Mouse (Mus musculus) heart, embryonic 13.5 days (tissue): Measurements from ENCODE around the gene Rras2. TPM values are rescaled to one million over a fixed set of nuclear protein-coding genes. Genes with fewer than 3 reads are reported as not detected.

Experiments used
- ATAC-seq: fragments of 200-750 bp; cut with Nextera tagmentation; 2 replicates; pipeline ENCODE4 v1.8.0; 2017; ENCODE audit warnings: moderate TSS enrichment; ENCODE audit not compliant: insufficient number of reproducible peaks, low FRiP score, low TSS enrichment; ENCODE audit errors: extremely low read depth
- H3K27ac ChIP-seq: fragments of 300-500 bp; sonication (generic); replicated peaks from 2 replicates; pipeline ENCODE4 v1.5.1; 2015; ENCODE audit warnings: moderate library complexity, mild to moderate bottlenecking, inconsistent platforms
- H3K27me3 ChIP-seq: fragments of 300-500 bp; sonication (generic); replicated peaks from 2 replicates; pipeline ENCODE4 v1.6.1; 2015; ENCODE audit warnings: mild to moderate bottlenecking, inconsistent platforms
- H3K36me3 ChIP-seq: fragments of 300-500 bp; sonication (generic); 2 replicates; pipeline ENCODE4 v1.6.1; 2015; ENCODE audit warnings: mild to moderate bottlenecking, inconsistent platforms
- H3K4me1 ChIP-seq: fragments of 300-500 bp; sonication (generic); 2 replicates; pipeline ENCODE4 v1.6.1; 2015; ENCODE audit warnings: inconsistent platforms
- H3K4me2 ChIP-seq: fragments of 300-500 bp; sonication (generic); 2 replicates; pipeline ENCODE4 v1.6.1; 2015; ENCODE audit warnings: inconsistent platforms, mild to moderate bottlenecking, moderate library complexity
- H3K4me3 ChIP-seq: fragments of 300-500 bp; sonication (generic); 2 replicates; pipeline ENCODE4 v1.5.1; 2015; ENCODE audit warnings: moderate library complexity, mild to moderate bottlenecking, inconsistent platforms
- H3K9ac ChIP-seq: fragments of 300-500 bp; sonication (generic); 2 replicates; pipeline ENCODE4 v1.6.1; 2015; ENCODE audit warnings: inconsistent platforms, mild to moderate bottlenecking, moderate library complexity
- H3K9me3 ChIP-seq: fragments of 300-500 bp; sonication (generic); 2 replicates; pipeline ENCODE4 v1.6.1; 2016; ENCODE audit warnings: inconsistent platforms
- WGBS: fragments of 180-500 bp; shearing (Covaris S2); methylation state at CpG from one replicate; pipeline ENCODE4 v1.1.7; 2015; ENCODE audit warnings: mixed read lengths; 5-methylcytosine and 5-hydroxymethylcytosine counted together
- polyA plus RNA-seq: library from polyadenylated mRNA; unstranded; fragments of >200 nt; fragmentation: Nextera tagmentation; extraction: Ambion mirVana; gene quantifications from 2 replicates; pipeline ENCODE4 v1.2.1, GENCODE M21; 2015

Gene Rras2
- polyA plus RNA-seq, 1 experiment from 2014 or later = 47.2 TPM

DNA sequence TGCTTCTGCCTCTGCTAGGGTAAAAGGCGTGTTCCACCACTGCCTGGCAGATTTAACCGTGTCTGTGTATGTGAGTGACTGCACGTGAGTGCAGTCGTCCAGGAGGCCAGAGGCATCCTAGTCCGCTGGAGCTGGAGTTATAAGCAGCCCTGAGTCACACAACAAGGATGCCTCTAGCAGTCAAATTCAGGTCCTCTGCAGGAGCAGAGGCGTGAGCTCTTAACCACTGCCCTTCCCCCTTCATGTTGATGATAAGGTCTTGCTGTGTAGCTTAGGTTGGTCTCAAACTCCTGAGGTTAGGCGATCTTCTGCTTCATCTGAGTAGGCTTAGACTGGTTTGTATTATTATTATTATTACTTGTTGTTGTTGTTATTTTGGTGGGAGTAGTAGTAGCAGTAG lies 22.4 kb upstream of the Rras2 start:
- 58% methylated on average over 7 of the region's 7 CpGs for WGBS
- no peak for ATAC-seq

GRCm38 (mm10) chr7:114139400-114139799 lies 21.8 kb upstream of the Rras2 start:
- ATAC-seq = no peak

More for the DNA sequence above, 22.4 kb upstream of the Rras2 start:
- Histone ChIP-seq H3K36me3 (no peaks in the 10 kb centered on the region), H3K27me3 (no peaks in the 10 kb centered on the region), H3K4me1 (no peaks in the 10 kb centered on the region), H3K27ac (no peak overlapping the region), H3K9me3 (no peaks in the 10 kb centered on the region), H3K4me2 (no peak overlapping the region), H3K4me3 (no peak overlapping the region), H3K9ac (no peak overlapping the region)

DNA sequence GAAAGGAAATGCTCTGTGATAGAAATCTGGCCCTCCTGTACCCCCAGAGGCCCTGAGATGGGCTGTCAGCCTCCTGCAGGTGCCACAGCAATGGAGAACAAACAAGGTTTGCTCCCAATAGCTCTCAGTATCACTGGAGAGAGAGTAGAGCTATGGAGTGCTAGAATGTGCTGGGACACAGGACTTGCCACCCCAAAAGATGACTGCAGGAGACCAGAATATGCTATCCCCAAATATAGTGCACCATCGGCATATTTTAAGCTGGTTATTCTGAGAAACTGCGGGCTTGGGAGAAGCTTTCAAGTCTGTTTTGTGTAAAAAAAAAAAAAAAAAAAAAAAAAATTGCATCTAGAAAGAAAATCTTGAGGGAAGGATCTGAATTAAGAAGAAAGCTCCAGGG lies 20.7 kb upstream of the Rras2 start:
- no peak overlapping the region for H3K4me3 ChIP-seq
- no peak overlapping the region for H3K27ac ChIP-seq
- H3K9me3 ChIP-seq = no peaks in the 10 kb centered on the region
- no peak for ATAC-seq
- no peak overlapping the region for H3K9ac ChIP-seq
- 84% methylated on average over 2 of the region's 2 CpGs for WGBS
- no peaks in the 10 kb centered on the region for H3K36me3 ChIP-seq
- no peaks in the 10 kb centered on the region for H3K27me3 ChIP-seq
- no peaks in the 10 kb centered on the region for H3K4me1 ChIP-seq
- no peak overlapping the region for H3K4me2 ChIP-seq

More at GRCm38 (mm10) chr7:114139400-114139799, 21.8 kb upstream of the Rras2 start:
- no peaks in the 10 kb centered on the region for H3K4me1 ChIP-seq
- H3K9me3 ChIP-seq = no peaks in the 10 kb centered on the region
- H3K4me2 ChIP-seq = no peak overlapping the region
- WGBS = 86% methylated on average over 3 of the region's 3 CpGs
- no peaks in the 10 kb centered on the region for H3K27me3 ChIP-seq
- H3K27ac ChIP-seq = no peak overlapping the region
- no peak overlapping the region for H3K4me3 ChIP-seq
- no peak overlapping the region for H3K9ac ChIP-seq
- no peaks in the 10 kb centered on the region for H3K36me3 ChIP-seq

- no peaks in the 10 kb centered on the region for H3K27me3 ChIP-seq
- WGBS = 31% methylated on average over 6 of the region's 6 CpGs
- peaks cover 4% of the 10 kb centered on the region; the same call in 1 of the 2 replicates for H3K4me1 ChIP-seq
- H3K4me2 ChIP-seq = no peak overlapping the region
- H3K4me3 ChIP-seq = no peak overlapping the region
- H3K9me3 ChIP-seq = no peaks in the 10 kb centered on the region
- H3K36me3 ChIP-seq = no peaks in the 10 kb centered on the region
- no peak overlapping the region for H3K27ac ChIP-seq
- no peak for ATAC-seq
- no peak overlapping the region for H3K9ac ChIP-seq
Measured at GRCm38 (mm10) chr7:114135166-114135565, 17.6 kb upstream of the Rras2 start.

DNA sequence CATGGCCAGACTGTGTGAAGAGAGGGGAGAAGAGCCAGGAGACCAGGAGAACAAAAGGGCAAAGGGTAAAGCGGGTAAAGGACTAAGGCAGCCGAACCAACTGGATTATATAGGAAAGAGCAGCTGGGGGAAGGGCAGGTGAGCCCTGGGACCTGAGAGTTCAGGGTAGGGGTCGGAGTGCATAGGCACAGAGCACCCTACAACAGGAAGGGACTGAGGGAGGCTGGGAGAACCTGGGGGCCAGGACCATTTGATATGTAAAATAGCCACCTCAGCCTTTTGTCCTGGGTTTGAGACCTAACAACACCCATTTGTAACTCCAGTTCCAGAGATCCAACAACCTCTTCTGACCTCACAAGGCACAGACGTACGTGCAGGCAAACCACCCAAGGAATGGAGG lies 16.4 kb upstream of the Rras2 start:
- no peaks in the 10 kb centered on the region for H3K36me3 ChIP-seq
- 58% methylated on average over 5 of the region's 5 CpGs for WGBS
- H3K4me1 ChIP-seq = peaks cover 4% of the 10 kb centered on the region; the same call in 1 of the 2 replicates
- H3K4me2 ChIP-seq = no peak overlapping the region
- H3K9ac ChIP-seq = no peak overlapping the region
- no peak for ATAC-seq
- no peaks in the 10 kb centered on the region for H3K9me3 ChIP-seq
- H3K4me3 ChIP-seq = no peak overlapping the region
- no peaks in the 10 kb centered on the region for H3K27me3 ChIP-seq
- no peak overlapping the region for H3K27ac ChIP-seq

DNA sequence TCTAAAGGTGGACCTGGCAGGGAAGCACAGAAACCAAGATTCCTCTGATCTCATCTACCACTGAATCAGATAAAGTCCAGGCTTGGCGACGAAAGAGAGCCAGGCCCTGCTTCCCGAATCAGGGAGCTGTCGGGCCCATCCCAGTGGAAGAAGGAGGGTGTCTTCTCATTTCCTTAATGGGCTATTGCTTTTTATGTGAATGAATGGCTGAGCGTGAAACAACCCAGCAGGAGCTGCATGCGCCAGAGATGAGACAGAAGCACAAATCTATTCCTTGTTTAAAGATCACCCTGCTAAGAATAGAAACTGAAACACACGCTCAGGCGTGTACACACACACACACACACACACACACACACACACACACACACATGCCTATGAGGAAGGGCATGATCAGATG lies 14.7 kb upstream of the Rras2 start:
- no peak overlapping the region for H3K9ac ChIP-seq
- H3K27me3 ChIP-seq = no peaks in the 10 kb centered on the region
- ATAC-seq = no peak
- H3K4me3 ChIP-seq = no peak overlapping the region
- H3K36me3 ChIP-seq = no peaks in the 10 kb centered on the region
- 26% methylated on average over 8 of the region's 8 CpGs for WGBS
- no peaks in the 10 kb centered on the region for H3K9me3 ChIP-seq
- peak overlapping the region; percentile 27; the same call in 1 of the 2 replicates for H3K4me2 ChIP-seq
- H3K4me1 ChIP-seq = peaks cover 4% of the 10 kb centered on the region; the same call in 1 of the 2 replicates
- 0 out of 2 replicates have a peak overlapping the region, but pooled peaks have one; percentile 20 for H3K27ac ChIP-seq

- Histone ChIP-seq H3K4me2 (no peak overlapping the region), H3K9me3 (no peaks in the 10 kb centered on the region), H3K36me3 (no peaks in the 10 kb centered on the region), H3K27ac (no peak overlapping the region), H3K4me3 (no peak overlapping the region), H3K27me3 (no peaks in the 10 kb centered on the region), H3K4me1 (peaks cover 4% of the 10 kb centered on the region; the same call in 1 of the 2 replicates), H3K9ac (no peak overlapping the region)
- WGBS = 48% methylated on average over 2 of the region's 2 CpGs
- ATAC-seq = no peak
Measured at GRCm38 (mm10) chr7:114129281-114129680, 11.7 kb upstream of the Rras2 start.

DNA sequence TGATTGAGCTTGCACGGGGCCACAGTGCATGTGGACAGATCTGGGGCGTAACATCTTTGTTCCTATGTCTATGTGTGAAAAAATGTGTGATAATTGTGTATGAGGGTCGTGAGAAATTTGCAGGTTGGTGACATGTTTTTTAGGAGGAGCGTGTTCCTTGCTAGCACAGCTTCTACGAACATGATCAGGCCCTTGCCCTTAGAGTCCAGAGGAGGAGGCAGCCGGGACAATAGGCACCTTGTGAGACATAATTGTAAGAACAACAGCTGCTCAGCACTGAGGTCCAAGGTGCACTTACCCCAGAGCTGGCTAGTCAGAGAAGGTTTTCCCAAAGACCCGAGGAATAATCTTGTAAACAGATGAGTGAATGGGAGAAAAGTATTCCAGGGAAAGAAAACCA lies 599 bp upstream of the Rras2 start:
- WGBS = 41% methylated on average over 7 of the region's 7 CpGs
- peak overlapping the region; percentile 84 for H3K4me2 ChIP-seq
- no peaks in the 10 kb centered on the region for H3K9me3 ChIP-seq
- peak overlapping the region; percentile 92 for H3K9ac ChIP-seq
- H3K4me1 ChIP-seq = peaks cover 43% of the 10 kb centered on the region
- no peaks in the 10 kb centered on the region for H3K27me3 ChIP-seq
- ATAC-seq = no peak
- no peaks in the 10 kb centered on the region for H3K36me3 ChIP-seq
- no peak overlapping the region for H3K27ac ChIP-seq
- H3K4me3 ChIP-seq = peak overlapping the region; percentile 77

DNA sequence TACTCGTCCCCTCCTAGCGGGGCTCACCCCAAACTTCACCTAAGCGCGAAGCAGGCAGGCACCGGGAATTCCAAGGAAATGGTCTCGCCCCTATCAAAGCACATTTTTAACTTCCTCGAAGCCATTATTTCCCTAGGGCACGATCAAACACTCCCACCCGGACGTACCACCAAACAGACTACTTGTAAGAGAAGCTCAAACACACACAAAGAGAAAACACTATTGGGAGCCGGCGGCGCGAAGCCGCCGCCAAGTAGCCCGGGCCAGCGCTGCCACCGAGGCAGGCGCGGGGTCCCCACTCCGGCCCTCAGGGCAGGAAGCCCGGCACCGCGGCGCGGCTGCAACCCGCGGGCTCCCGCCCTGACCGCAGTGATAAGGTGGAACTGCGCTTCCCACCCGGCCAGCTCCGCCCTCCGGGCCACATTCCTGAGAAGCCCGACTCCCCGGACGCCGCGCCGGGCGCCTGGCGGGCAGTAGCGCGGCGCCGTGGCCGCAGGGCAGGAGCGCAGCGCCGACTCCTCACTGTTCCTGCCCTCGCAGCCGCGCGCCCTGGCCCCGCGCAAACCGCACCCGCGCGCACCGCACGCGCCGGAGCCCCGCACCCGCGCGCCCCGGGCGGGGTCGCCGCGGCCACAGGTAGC lies 750 bp downstream of the Rras2 start:
- H3K27ac ChIP-seq = peak overlapping the region; percentile 97
- WGBS = under 1% methylated on average over 74 of the region's 74 CpGs
- ATAC-seq = peak; percentile 82
- H3K27me3 ChIP-seq = no peaks in the 10 kb centered on the region
- H3K9me3 ChIP-seq = no peaks in the 10 kb centered on the region
- peaks cover 51% of the 10 kb centered on the region for H3K4me1 ChIP-seq
- peak overlapping the region; percentile 92 for H3K9ac ChIP-seq
- H3K4me2 ChIP-seq = peak overlapping the region; percentile 84
- H3K4me3 ChIP-seq = peak overlapping the region; percentile 77
- no peaks in the 10 kb centered on the region for H3K36me3 ChIP-seq

GRCm38 (mm10) chr7:114115961-114116360 lies 1.6 kb downstream of the Rras2 start:
- H3K27ac ChIP-seq = no peak overlapping the region
- no peaks in the 10 kb centered on the region for H3K27me3 ChIP-seq
- WGBS = 16% methylated on average over 9 of the region's 9 CpGs
- no peaks in the 10 kb centered on the region for H3K9me3 ChIP-seq
- H3K4me2 ChIP-seq = peak overlapping the region; percentile 84
- H3K4me1 ChIP-seq = peaks cover 56% of the 10 kb centered on the region
- ATAC-seq = no peak
- H3K36me3 ChIP-seq = no peaks in the 10 kb centered on the region
- H3K4me3 ChIP-seq = peak overlapping the region; percentile 77
- peak overlapping the region; percentile 92 for H3K9ac ChIP-seq

GRCm38 (mm10) chr7:114114976-114115375 lies 2.6 kb downstream of the Rras2 start:
- 34% methylated on average over 3 of the region's 3 CpGs for WGBS
- Histone ChIP-seq H3K9me3 (no peaks in the 10 kb centered on the region), H3K4me1 (peaks cover 65% of the 10 kb centered on the region), H3K27ac (no peak overlapping the region; the same call in 1 of the 2 replicates), H3K27me3 (no peaks in the 10 kb centered on the region), H3K4me2 (peak overlapping the region; percentile 84), H3K4me3 (peak overlapping the region; percentile 77), H3K9ac (peak overlapping the region; percentile 92; the same call in 1 of the 2 replicates), H3K36me3 (no peaks in the 10 kb centered on the region)
- no peak for ATAC-seq

DNA sequence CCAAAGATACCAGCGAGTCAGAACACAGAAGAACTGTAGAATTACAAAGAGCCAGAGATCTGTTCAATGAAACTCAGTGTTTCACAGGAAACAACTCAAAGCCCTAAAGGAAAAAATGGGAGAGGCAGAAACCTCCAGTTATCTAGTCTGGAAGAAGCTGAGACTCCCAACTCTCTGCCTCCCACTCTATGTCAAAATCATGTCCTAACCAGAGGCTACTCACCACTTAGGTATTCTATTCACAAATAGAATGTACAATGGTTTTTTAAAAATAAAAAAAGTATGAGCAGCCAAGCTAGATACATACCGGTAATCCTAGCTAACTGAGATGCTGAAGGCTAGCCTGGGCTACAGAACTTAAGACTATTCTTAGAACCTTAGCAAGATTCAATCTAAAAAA lies 3.3 kb downstream of the Rras2 start:
- Histone ChIP-seq H3K27me3 (no peaks in the 10 kb centered on the region), H3K9ac (no peak overlapping the region), H3K4me1 (peaks cover 71% of the 10 kb centered on the region), H3K27ac (no peak overlapping the region), H3K4me2 (no peak overlapping the region), H3K36me3 (no peaks in the 10 kb centered on the region), H3K4me3 (no peak overlapping the region), H3K9me3 (no peaks in the 10 kb centered on the region)
- WGBS = 77% methylated on average over 2 of the region's 2 CpGs
- ATAC-seq = no peak
